Mouse (Mus musculus) cerebellum, adult 18-20 months (tissue): ENCODE data around the gene Lmna.

ENCODE experiments used
- DNase-seq, 2 experiments: peaks; one replicate each; pipeline ENCODE4 v3.0.0; 2021

Gene Lmna

GRCm38 (mm10) chr3:88467116-88467824 is 42.5 kb downstream of the Lmna start:
- DNase-seq, result peak; percentile 90 to 92

- DNase-seq, result no peak
These were observed 44.6 kb downstream of the Lmna start for GRCm38 (mm10) chr3:88465127-88465526.

GRCm38 (mm10) chr3:88464425-88464824 is 45.3 kb downstream of the Lmna start:
- DNase-seq, result no peak

- no peak for DNase-seq
These were observed 48.6 kb downstream of the Lmna start, which contains the start of gene Sema4a for GRCm38 (mm10) chr3:88460983-88461696. TSS of gene Sema4a (minus strand) at chr3:88461182.

- DNase-seq, result no peak
These were observed 49.7 kb downstream of the Lmna start for GRCm38 (mm10) chr3:88460029-88460428.

- DNase-seq, result peak in 1 of 2 experiments; percentile 13
These were observed 51.0 kb downstream of the Lmna start for GRCm38 (mm10) chr3:88458778-88459219.

GRCm38 (mm10) chr3:88456746-88457532 is 52.8 kb downstream of the Lmna start:
- peak in 1 of 2 experiments; percentile 24 for DNase-seq

- no peak for DNase-seq
These were observed 53.4 kb downstream of the Lmna start for GRCm38 (mm10) chr3:88456313-88456712.

GRCm38 (mm10) chr3:88455588-88456264 is 54.0 kb downstream of the Lmna start:
- no peak for DNase-seq

- no peak for DNase-seq
These were observed 54.8 kb downstream of the Lmna start for GRCm38 (mm10) chr3:88454762-88455587.

GRCm38 (mm10) chr3:88453986-88454385 is 55.8 kb downstream of the Lmna start:
- DNase-seq, result no peak

GRCm38 (mm10) chr3:88453369-88453768 is 56.4 kb downstream of the Lmna start:
- DNase-seq, result no peak

- peak; percentile 36 to 37 for DNase-seq
These were observed 57.0 kb downstream of the Lmna start for GRCm38 (mm10) chr3:88452716-88453115.

GRCm38 (mm10) chr3:88452246-88452645 is 57.5 kb downstream of the Lmna start:
- no peak for DNase-seq

- no peak for DNase-seq
These were observed 59.2 kb downstream of the Lmna start for GRCm38 (mm10) chr3:88450379-88451131.

GRCm38 (mm10) chr3:88449395-88450023 is 60.2 kb downstream of the Lmna start:
- DNase-seq, result peak; percentile 73 to 74

GRCm38 (mm10) chr3:88448443-88448842 is 61.3 kb downstream of the Lmna start:
- no peak for DNase-seq

GRCm38 (mm10) chr3:88447676-88448183 is 62.0 kb downstream of the Lmna start:
- DNase-seq, result no peak

GRCm38 (mm10) chr3:88446471-88447123 is 63.2 kb downstream of the Lmna start:
- no peak for DNase-seq

GRCm38 (mm10) chr3:88442888-88443287 is 66.9 kb downstream of the Lmna start:
- DNase-seq, result no peak
